Mouse (Mus musculus) thymus, postnatal 0 days (tissue): ENCODE measurements around the gene Wfdc11. TPM values are rescaled to one million over a fixed set of nuclear protein-coding genes. Genes with fewer than 3 reads are reported as not detected.
"Not testable (repeated sequence)": the region's sequence is repeated elsewhere in the genome, so short reads cannot be mapped to it uniquely, and the experiment has no call there.

Experiments
- DNase-seq: peaks from one replicate; pipeline ENCODE4 v3.0.0-alpha.2; 2015; ENCODE audit warnings: low spot score
- polyA plus RNA-seq: library from polyadenylated mRNA; unstranded; fragments of >200 nt; fragmentation: Nextera tagmentation; extraction: Ambion mirVana; gene quantifications from 2 replicates; pipeline ENCODE4 v1.2.1, GENCODE M21; 2015

Gene Wfdc11
- polyA plus RNA-seq: not detected in 2 replicates

DNA sequence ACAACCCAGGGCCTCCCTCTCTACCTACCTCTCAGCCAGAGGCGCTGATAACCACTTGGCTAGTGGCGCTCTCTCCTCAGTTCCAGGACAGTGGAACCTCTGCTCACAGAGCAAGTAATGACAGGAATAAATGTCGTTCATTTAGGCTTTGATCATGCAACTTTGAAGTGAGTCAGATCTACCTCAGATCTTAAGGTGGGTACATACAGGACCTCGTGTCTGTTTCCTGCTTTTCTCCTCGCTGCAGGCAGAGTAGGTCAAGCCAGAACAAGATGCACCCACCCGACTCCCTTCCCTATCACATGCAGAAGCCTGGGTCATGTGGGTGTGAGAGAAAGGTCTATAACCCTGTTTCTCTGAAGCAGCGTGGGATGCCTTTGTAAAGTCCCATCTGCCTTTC lies at the start of gene Wfdc11:
Wfdc11 (minus strand) TSS at position 101 of the 400 bp plus-strand sequence.
- no peak for DNase-seq

- no peak for DNase-seq
These were observed 49.4 kb upstream of the Wfdc11 start for GRCm38 (mm10) chr2:164723276-164723675.

DNA sequence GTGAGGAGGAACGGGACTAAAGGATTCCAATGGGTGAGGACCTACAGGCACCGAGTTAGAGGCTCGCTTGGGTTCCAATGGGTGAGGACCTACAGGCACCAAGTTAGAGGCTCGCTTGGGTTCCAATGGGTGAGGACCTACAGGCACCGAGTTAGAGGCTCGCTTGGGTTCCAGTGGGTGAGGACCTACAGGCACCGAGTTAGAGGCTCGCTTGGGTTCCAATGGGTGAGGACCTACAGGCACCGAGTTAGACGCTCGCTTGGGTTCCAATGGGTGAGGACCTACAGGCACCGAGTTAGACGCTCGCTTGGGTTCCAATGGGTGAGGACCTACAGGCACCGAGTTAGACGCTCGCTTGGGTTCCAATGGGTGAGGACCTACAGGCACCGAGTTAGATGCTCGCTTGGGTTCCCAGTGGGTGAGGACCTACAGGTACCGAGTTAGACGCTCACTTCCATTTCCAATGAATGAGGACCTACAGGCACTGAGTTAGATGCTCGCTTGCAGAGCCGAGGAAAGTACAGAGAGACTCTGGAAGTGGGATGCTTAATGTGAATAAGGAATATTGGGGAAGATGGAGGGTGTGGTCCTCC lies 42.4 kb upstream of the Wfdc11 start:
- DNase-seq: not testable (repeated sequence)

GRCm38 (mm10) chr2:164715005-164715404 lies 41.1 kb upstream of the Wfdc11 start, which contains the start of gene Spint5:
Gene Spint5 (plus strand): TSS chr2:164715305.
- DNase-seq: no peak

- no peak for DNase-seq
These were observed 32.1 kb upstream of the Wfdc11 start for GRCm38 (mm10) chr2:164705991-164706390.

DNA sequence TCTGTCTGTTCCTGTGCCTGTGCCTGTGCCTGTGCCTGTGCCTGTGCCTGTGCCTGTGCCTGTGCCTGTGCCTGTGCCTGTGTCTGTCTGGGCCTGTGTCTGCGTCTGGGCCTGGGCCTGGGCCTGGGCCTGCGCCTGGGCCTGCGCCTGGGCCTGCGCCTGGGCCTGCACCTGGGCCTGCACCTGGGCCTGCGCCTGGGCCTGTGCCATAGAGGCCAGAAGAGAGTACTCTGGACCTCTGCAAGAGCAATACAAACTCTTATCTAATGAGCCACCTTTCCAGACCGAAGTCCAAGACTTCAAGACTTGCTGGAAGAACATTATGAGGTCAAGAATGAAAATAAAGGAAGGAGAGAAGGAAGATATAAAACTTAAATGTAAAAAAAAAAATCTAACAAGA lies 31.4 kb upstream of the Wfdc11 start:
- DNase-seq: no peak

DNA sequence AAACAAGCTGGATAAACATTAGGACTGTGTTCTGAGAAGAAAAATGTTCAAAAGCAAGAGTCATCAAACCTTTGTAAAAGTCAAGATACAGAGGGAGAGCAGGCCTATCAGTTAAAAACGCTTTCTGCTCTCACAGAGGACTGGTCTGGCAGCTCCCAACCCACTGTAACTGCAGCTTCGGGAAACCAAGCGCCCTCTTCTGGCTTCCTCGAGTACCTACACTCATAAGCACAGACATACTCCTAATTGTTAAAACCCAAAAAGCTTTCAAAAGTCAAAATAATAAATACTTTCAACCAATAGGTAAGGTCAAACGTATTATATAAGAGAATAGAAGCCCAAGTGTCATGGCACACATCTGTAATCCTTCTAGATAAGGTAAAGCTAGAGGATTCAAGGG lies 30.3 kb upstream of the Wfdc11 start:
- no peak for DNase-seq

DNA sequence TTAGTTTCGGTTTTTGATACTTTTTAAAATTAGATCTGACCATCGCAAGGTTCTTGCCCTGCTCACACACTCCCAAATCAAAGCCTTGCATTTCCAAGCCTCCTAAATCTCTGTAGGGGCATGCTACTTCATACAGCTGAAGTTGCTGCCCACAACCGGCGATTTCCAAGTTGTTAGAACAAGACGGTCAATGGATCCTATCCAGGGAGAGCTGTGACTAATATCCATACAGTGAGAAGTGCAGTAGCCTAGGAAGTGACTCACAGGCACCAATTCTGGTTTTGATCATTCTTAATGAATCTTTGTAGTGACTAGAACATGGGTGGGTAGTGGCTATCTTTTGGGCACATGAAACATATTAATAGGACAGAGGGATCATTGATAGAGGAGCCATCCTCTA lies 27.9 kb upstream of the Wfdc11 start:
- DNase-seq: no peak

DNA sequence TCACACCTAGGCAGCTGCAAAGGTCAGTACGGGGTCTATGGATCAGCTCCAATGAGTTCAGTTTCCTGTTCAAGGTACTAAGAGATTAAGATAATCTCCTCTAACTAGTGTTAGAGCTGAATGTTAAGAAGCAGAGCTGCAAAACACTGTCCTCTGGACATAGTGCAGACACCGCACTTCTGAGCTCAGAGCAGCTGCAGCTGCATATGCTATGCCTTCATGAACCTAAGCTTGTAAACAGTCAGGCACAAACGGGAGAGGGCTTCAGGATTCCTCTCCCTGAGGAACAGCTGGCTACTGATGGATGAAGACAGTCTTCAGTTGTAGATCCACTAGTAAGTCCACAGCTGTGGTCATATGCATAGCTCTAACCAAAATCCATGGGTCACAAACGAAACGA lies 27.1 kb upstream of the Wfdc11 start:
- no peak for DNase-seq

DNA sequence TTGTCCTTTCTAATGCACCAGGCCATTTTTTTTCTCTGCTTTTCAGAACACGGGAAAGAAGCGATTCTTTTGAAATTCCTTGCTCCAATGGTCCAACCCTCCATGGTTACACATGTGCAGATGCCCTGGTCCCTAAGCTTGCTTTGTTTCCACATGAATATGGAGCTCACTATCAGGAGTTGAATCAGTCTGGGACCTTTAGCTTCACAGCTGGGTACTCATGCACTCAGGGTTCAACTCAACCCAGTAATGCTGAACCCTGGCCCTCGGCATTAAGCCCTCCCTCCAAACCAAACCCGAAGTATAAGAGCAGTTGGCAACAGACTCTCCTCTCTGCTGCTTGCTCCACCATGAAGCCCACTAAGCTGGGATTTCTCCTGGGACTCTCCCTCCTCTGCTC lies 24.3 kb upstream of the Wfdc11 start, which contains the start of gene Spint4:
Spint4 (plus strand) TSS at position 301 of the 400 bp plus-strand sequence.
- no peak for DNase-seq

DNA sequence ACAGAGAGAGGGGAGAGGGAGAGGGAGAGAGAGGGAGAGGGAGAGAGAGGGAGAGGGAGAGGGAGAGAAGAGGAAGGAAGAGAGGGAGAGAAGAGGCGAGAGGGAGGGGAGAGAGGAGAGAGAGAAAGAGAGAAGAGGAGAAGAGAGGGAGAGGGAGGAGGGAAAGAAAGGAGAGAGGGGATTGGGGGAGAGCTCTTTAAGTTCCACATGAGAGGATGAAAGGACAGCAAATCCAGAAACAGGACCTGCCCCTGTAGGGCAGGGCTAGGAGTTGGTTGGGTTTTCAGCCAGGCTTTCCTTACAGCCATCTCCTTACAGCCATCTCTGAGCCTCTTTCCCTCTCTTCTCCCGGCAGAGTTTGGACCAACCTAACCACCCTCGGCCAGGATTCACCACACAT lies 10.9 kb upstream of the Wfdc11 start, which contains the start of gene Wfdc13:
Wfdc13 (plus strand) TSS at position 301 of the 400 bp plus-strand sequence.
- DNase-seq: no peak

DNA sequence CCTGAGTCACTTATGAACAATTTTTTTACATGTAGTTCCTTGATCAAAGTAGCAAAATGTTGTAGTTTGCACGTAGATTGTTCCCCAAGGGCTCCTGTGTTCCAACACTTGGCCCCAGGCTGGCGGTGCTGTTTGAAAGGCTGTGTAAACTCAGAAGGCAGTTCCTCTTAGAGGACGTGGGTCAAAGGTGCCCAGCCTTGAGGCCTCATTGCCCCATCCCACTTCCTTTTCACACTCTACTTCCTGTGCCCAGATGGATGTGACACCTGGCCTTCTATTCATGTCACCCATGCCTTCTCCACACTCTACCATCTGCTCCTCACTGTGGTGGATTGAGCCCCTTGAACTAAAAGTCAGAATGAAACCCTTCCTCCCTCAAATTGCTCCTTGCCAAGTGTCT lies 6.0 kb upstream of the Wfdc11 start:
- peak; percentile 73 for DNase-seq

GRCm38 (mm10) chr2:164678848-164679625 lies 5.2 kb upstream of the Wfdc11 start:
- peak; percentile 91 for DNase-seq

DNA sequence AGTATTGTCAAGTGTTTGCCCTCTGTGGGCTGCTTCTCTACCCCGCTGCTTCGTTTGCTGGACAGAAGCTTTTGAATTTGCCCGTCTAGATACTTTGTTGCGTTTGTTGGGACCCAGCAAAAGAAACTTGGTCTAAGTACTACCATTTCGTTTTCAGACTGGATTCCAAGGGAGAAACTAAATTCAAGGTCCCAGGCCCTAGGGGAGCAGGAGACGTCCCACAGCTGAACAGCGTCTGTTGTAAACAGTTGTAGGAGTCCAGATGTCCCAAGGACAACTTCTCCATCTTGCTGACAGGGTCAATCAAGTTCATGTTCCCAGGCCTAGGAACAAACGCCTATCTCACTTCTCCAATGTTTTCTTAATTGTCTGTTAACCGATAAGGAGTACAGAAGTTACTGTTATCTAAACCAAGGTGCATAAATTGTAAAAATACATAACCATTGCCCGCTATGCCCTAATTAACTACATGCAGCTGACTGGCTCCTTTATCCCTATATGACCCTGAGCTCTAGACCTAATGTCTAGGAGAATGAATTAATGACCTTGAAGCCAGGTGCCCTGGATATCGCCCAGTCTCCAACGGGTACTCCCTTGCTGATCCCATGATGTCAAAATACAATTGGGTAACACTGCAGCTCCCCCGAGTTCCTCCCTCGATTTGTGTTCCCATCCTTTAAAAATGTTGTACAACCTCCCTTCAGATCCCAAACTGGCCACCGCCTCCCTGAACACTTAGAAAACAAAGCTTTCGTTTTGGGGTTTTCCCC lies 3.2 kb upstream of the Wfdc11 start:
- DNase-seq: no peak

DNA sequence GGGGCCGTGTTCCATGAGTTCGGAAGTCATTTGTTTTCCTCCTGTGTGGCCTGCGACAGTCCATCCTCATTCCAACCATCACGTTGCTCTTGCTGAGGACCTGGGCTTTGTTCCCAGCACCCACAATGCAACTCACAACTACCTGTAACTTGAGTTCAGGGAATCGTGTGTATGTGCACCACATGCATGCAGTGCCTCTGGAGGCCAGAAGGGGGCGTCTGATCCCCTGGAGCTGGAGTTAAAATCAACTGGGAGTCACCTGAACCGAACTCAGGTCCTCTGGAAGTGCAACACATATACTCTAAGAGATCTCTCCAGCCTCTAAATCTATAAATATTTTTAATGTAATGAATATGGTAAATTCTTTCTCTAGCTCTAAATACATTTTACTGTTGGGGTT lies 2.2 kb upstream of the Wfdc11 start:
- DNase-seq: no peak

DNA sequence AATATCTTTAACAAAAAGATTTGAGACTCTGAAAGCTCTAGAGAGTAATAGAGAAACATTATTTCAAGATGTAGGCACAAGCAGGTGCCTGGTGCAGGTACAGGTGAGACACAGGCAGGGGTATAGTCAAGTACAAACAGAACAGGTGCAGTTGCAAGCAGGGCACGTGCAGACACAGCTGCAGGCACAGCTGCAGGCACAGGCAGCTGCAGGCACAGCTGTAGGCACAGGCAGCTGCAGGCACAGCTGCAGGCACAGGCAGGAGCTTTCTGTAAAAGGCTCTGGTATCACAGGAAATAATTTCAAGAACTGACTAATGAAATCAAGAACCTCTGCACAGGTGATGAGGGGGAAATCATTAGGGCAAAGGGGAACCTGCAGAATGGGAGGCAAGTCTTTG lies 2.9 kb downstream of the Wfdc11 start:
- no peak for DNase-seq

DNA sequence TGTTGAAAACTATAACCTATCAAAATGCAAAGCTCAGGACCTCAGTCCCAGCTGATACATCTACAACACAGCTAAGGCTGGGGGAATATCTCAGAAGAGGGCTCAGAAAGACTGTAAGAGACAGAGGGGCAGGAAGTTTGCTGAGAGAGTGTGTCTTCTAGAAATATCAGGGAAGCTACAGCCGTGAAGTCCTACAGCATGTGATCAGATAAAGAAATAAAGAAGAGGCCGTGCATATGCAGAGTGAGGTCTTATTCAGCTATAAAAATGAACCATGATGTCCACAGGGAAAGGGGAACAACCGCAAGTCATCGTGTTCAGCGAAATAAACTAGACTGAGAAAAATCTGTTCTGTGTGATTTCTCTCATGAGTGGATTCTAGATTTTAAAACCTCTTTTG lies 3.6 kb downstream of the Wfdc11 start:
- no peak for DNase-seq

GRCm38 (mm10) chr2:164664851-164665250 lies 9.0 kb downstream of the Wfdc11 start:
- DNase-seq: no peak

GRCm38 (mm10) chr2:164656483-164656882 lies 17.4 kb downstream of the Wfdc11 start, which contains the start of gene Wfdc9:
Gene Wfdc9 (minus strand): TSS chr2:164656583.
- DNase-seq: no peak

GRCm38 (mm10) chr2:164655858-164656257 lies 18.0 kb downstream of the Wfdc11 start, which contains the start of gene Wfdc10:
Gene Wfdc10 (plus strand): TSS chr2:164656046.
- peak; percentile 37 for DNase-seq

- DNase-seq: no peak
These were observed 31.8 kb downstream of the Wfdc11 start for GRCm38 (mm10) chr2:164641881-164642673.
